In genomic region chr9:109098366-109098765, GRCm38 (mm10) we compare ENCODE assay signal across 8 mouse cellular contexts. TPM values are rescaled to one million over a fixed set of nuclear protein-coding genes. Genes with fewer than 3 reads are reported as not detected.
DNase-seq lines count a peak whose midpoint lies in the region; ATAC-seq and TF ChIP-seq lines count a peak whose summit lies in the region.

No protein-coding gene starts in this region.

- no peaks in the 10 kb centered on the region for H3K36me3 ChIP-seq in lung, postnatal 0 days (ENCODE audit: insufficient read depth, low read length)
- peaks cover 26% of the 10 kb centered on the region for H3K36me3 ChIP-seq in limb, embryonic 15.5 days
- H3K36me3 ChIP-seq in stomach, embryonic 15.5 days, result 0 out of 2 replicates have a peak, but pooled peaks cover 3% of the 10 kb centered on the region

- no peak for ATAC-seq in lung, postnatal 0 days
- no peak for ATAC-seq in limb, embryonic 15.5 days (ENCODE audit: insufficient number of reproducible peaks, low FRiP score, low TSS enrichment, low read depth)
- ATAC-seq in stomach, embryonic 15.5 days (ENCODE audit: insufficient read depth, low FRiP score, low read depth), result no peak

- TF ChIP-seq CTCF in cerebellum, adult 2 months (IDR thresholded peaks at IDR 0.05; ENCODE audit: borderline replicate concordance, insufficient read depth, low read depth, low read length), result no peak
- TF ChIP-seq CTCF in lung, postnatal 0 days (IDR thresholded peaks at IDR 0.05), result no peak

- peak overlapping the region; percentile 74; the same call in 1 of the 2 replicates for H3K4me2 ChIP-seq in lung, postnatal 0 days (replicated peaks; ENCODE audit: low read depth, low read length)
- H3K4me2 ChIP-seq in limb, embryonic 15.5 days, result peak overlapping the region; percentile 81
- peak overlapping the region; percentile 85 for H3K4me2 ChIP-seq in stomach, embryonic 15.5 days

- no peak overlapping the region for H3K27ac ChIP-seq in cerebellum, adult 2 months (ENCODE audit: insufficient read depth, low read length)
- peak overlapping the region; percentile 97 for H3K27ac ChIP-seq in lung, postnatal 0 days (ENCODE audit: low read length)
- H3K27ac ChIP-seq in limb, embryonic 15.5 days, result peak overlapping the region; percentile 100
- peak overlapping the region; percentile 99 for H3K27ac ChIP-seq in stomach, embryonic 15.5 days

- no peaks in the 10 kb centered on the region for H3K27me3 ChIP-seq in cerebellum, adult 2 months (ENCODE audit: control insufficient read depth, insufficient read depth, low read length)
- H3K27me3 ChIP-seq in lung, postnatal 0 days (replicated peaks; ENCODE audit: insufficient read depth, low read length), result no peaks in the 10 kb centered on the region
- H3K27me3 ChIP-seq in limb, embryonic 15.5 days, result no peaks in the 10 kb centered on the region
- no peaks in the 10 kb centered on the region for H3K27me3 ChIP-seq in stomach, embryonic 15.5 days (replicated peaks)

- peak overlapping the region; percentile 15 for H3K4me3 ChIP-seq in cerebellum, adult 2 months (replicated peaks; ENCODE audit: insufficient read depth, low read depth, low read length)
- H3K4me3 ChIP-seq in lung, postnatal 0 days (ENCODE audit: low read depth, low read length), result no peak overlapping the region
- peak overlapping the region; percentile 11 for H3K4me3 ChIP-seq in limb, embryonic 15.5 days
- H3K4me3 ChIP-seq in stomach, embryonic 15.5 days (replicated peaks), result peak overlapping the region; percentile 7; the same call in 1 of the 2 replicates

- H3K9ac ChIP-seq in lung, postnatal 0 days (replicated peaks; ENCODE audit: low read depth), result no peak overlapping the region
- no peak overlapping the region for H3K9ac ChIP-seq in limb, embryonic 15.5 days
- no peak overlapping the region for H3K9ac ChIP-seq in stomach, embryonic 15.5 days

- no peak for TF ChIP-seq POLR2A in cerebellum, adult 2 months (IDR thresholded peaks at IDR 0.05; ENCODE audit: borderline replicate concordance, insufficient read depth, low read length)

- no peaks in the 10 kb centered on the region for H3K9me3 ChIP-seq in lung, postnatal 0 days (ENCODE audit: low read length)
- H3K9me3 ChIP-seq in limb, embryonic 15.5 days, result no peaks in the 10 kb centered on the region
- no peaks in the 10 kb centered on the region for H3K9me3 ChIP-seq in stomach, embryonic 15.5 days

- no peak for DNase-seq in cerebellum, adult 2 months
- DNase-seq in cerebellum, postnatal 10 days, result no peak
- DNase-seq in lung, postnatal 0 days (ENCODE audit: low spot score), result no peak
- no peak for DNase-seq in lung, postnatal 25 days (ENCODE audit: low spot score)
- DNase-seq in embryo, embryonic 9.5 days (ENCODE audit: extremely low spot score), result no peak
- DNase-seq in urinary bladder, postnatal 36 days (ENCODE audit: low spot score in 2 of 2), result no peak

- H3K4me1 ChIP-seq in cerebellum, adult 2 months (ENCODE audit: control insufficient read depth, insufficient read depth, low read length), result no peaks in the 10 kb centered on the region
- H3K4me1 ChIP-seq in lung, postnatal 0 days (ENCODE audit: insufficient read depth, low read depth, low read length), result peaks cover 9% of the 10 kb centered on the region; the same call in 1 of the 2 replicates
- peaks cover 52% of the 10 kb centered on the region for H3K4me1 ChIP-seq in limb, embryonic 15.5 days
- peaks cover 60% of the 10 kb centered on the region for H3K4me1 ChIP-seq in stomach, embryonic 15.5 days

- 83% methylated on average over 8 of the region's 8 CpGs for WGBS in cerebellum, adult 2 months
- WGBS in lung, postnatal 0 days, result 66% methylated on average over 8 of the region's 8 CpGs
- 80% methylated on average over 8 of the region's 8 CpGs for WGBS in limb, embryonic 15.5 days
- 71% methylated on average over 8 of the region's 8 CpGs for WGBS in stomach, embryonic 15.5 days

- TF ChIP-seq EP300 in lung, postnatal 0 days (IDR thresholded peaks at IDR 0.05), result no peak

RNA-seq across cellular contexts. Expression of gene Plxnb1, which starts 3.2 kb away (rescaled TPM):
- polyA plus RNA-seq in cerebellum, adult 2 months (2012; rRNA removed), result 26.4 and 26.6 TPM in 2 replicates
- polyA plus RNA-seq in lung, postnatal 0 days (2015; fragmentation: Nextera tagmentation; extraction: Ambion mirVana), result 8.8 and 10.0 TPM in 2 replicates
- polyA plus RNA-seq in limb, embryonic 15.5 days (2015; fragmentation: Nextera tagmentation; extraction: Ambion mirVana), result 9.3 and 11.2 TPM in 2 replicates
- 12.8 and 13.3 TPM in 2 replicates for polyA plus RNA-seq in stomach, embryonic 15.5 days (2015; fragmentation: Nextera tagmentation; extraction: Ambion mirVana)

RNA-seq across cellular contexts. Expression of gene Tma7, which starts 16.0 kb away (rescaled TPM):
- polyA plus RNA-seq in cerebellum, adult 2 months (2012; rRNA removed), result 144 and 152 TPM in 2 replicates
- polyA plus RNA-seq in lung, postnatal 0 days (2015; fragmentation: Nextera tagmentation; extraction: Ambion mirVana), result 375 and 393 TPM in 2 replicates
- 487 and 558 TPM in 2 replicates for polyA plus RNA-seq in limb, embryonic 15.5 days (2015; fragmentation: Nextera tagmentation; extraction: Ambion mirVana)
- polyA plus RNA-seq in stomach, embryonic 15.5 days (2015; fragmentation: Nextera tagmentation; extraction: Ambion mirVana), result 586 and 587 TPM in 2 replicates

RNA-seq across cellular contexts. Expression of gene Ccdc51, which starts 16.1 kb away (rescaled TPM):
- 6.6 and 7.7 TPM in 2 replicates for polyA plus RNA-seq in cerebellum, adult 2 months (2012; rRNA removed)
- polyA plus RNA-seq in lung, postnatal 0 days (2015; fragmentation: Nextera tagmentation; extraction: Ambion mirVana), result 6.8 and 7.2 TPM in 2 replicates
- polyA plus RNA-seq in limb, embryonic 15.5 days (2015; fragmentation: Nextera tagmentation; extraction: Ambion mirVana), result 12.5 and 13.6 TPM in 2 replicates
- polyA plus RNA-seq in stomach, embryonic 15.5 days (2015; fragmentation: Nextera tagmentation; extraction: Ambion mirVana), result 14.7 and 16.3 TPM in 2 replicates

RNA-seq across cellular contexts. Expression of gene Atrip, which starts 24.4 kb away (rescaled TPM):
- polyA plus RNA-seq in cerebellum, adult 2 months (2012; rRNA removed), result 38.0 and 39.1 TPM in 2 replicates
- 11.4 and 12.6 TPM in 2 replicates for polyA plus RNA-seq in lung, postnatal 0 days (2015; fragmentation: Nextera tagmentation; extraction: Ambion mirVana)
- 25.4 and 27.4 TPM in 2 replicates for polyA plus RNA-seq in limb, embryonic 15.5 days (2015; fragmentation: Nextera tagmentation; extraction: Ambion mirVana)
- 24.7 and 26.1 TPM in 2 replicates for polyA plus RNA-seq in stomach, embryonic 15.5 days (2015; fragmentation: Nextera tagmentation; extraction: Ambion mirVana)

RNA-seq across cellular contexts. Expression of gene Trex1, which starts 38.8 kb away (rescaled TPM):
- polyA plus RNA-seq in cerebellum, adult 2 months (2012; rRNA removed), result 39.9 and 40.4 TPM in 2 replicates
- 19.3 and 20.9 TPM in 2 replicates for polyA plus RNA-seq in lung, postnatal 0 days (2015; fragmentation: Nextera tagmentation; extraction: Ambion mirVana)
- 16.0 and 17.2 TPM in 2 replicates for polyA plus RNA-seq in limb, embryonic 15.5 days (2015; fragmentation: Nextera tagmentation; extraction: Ambion mirVana)
- polyA plus RNA-seq in stomach, embryonic 15.5 days (2015; fragmentation: Nextera tagmentation; extraction: Ambion mirVana), result 12.7 and 14.4 TPM in 2 replicates
